Mouse (Mus musculus) megakaryocyte, embryonic 14.5 days (primary cell): ENCODE measurements around the gene Bmi1. TPM values are rescaled to one million over a fixed set of nuclear protein-coding genes. Genes with fewer than 3 reads are reported as not detected.

Source experiments
- H3K27me3 ChIP-seq: replicated peaks from 2 replicates; pipeline ENCODE3; 2012; ENCODE audit warnings: inconsistent platforms
- H3K36me3 ChIP-seq: replicated peaks from 2 replicates; pipeline ENCODE3; 2012; ENCODE audit warnings: low read length, inconsistent platforms, mixed read lengths
- H3K4me1 ChIP-seq: 2 replicates; pipeline ENCODE4 v1.6.1; 2012; ENCODE audit warnings: inconsistent platforms
- H3K4me3 ChIP-seq: replicated peaks from 2 replicates; pipeline ENCODE3; 2012; ENCODE audit warnings: moderate library complexity, mild to moderate bottlenecking, inconsistent platforms
- H3K9me3 ChIP-seq: 2 replicates; pipeline ENCODE4 v1.6.1; 2012; ENCODE audit warnings: inconsistent platforms
- FLI1 ChIP-seq: IDR thresholded peaks from 2 replicates; pipeline ENCODE4 v1.6.1; 2012; ENCODE audit warnings: low read length, inconsistent platforms, mixed read lengths
- GATA1 ChIP-seq: IDR thresholded peaks from 3 replicates; pipeline ENCODE4 v1.6.1; 2012; ENCODE audit warnings: mixed read lengths, low read length, inconsistent platforms, borderline replicate concordance
- polyA plus RNA-seq: library from polyadenylated mRNA; stranded (reverse); fragments of >175 nt; gene quantifications from 2 replicates; pipeline ENCODE4 v1.2.3, GENCODE M21; 2012; ENCODE audit warnings: low replicate concordance; ENCODE audit not compliant: insufficient read depth

Gene Bmi1
- 2.7 and 5.1 TPM in 2 replicates for polyA plus RNA-seq

DNA sequence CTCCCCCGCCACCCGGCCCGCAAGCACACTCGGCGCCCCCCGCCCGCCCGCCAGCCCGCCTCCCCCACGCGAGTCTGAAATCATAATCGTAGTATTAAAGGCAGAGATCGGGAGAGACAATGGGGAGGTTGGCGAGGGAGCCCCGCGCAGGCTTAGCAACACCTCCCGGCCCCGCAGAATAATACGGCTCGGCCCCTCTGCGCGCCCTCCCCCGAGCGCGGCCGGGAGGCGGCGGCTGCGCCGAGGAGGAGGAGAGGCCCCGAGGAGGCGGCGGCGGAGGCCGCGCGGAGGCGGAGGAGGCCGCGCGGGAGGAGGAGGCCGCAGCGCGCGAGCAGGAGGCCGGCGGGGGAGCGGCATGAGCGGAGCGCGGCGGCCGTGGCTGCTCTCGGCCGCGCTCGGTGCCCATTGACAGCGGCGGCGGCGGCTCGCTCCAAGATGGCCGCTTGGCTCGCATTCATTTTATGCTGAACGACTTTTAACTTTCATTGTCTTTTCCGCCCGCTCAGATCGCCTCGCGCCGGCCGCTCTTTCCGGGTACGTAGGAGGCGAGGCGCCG is at the start of gene Bmi1:
Gene Bmi1, plus strand, starts transcription at position 83 of the 556 bp plus-strand sequence.
- Histone ChIP-seq H3K4me1 (peaks cover 32% of the 10 kb centered on the region), H3K9me3 (no peaks in the 10 kb centered on the region), H3K4me3 (peak within 1 kb of the TSS; percentile 94), H3K27me3 (peaks cover 31% of the 10 kb centered on the region), H3K36me3 (peaks cover 20% of the 10 kb centered on the region)
- TF ChIP-seq GATA1 (no peak), FLI1 (no peak)

DNA sequence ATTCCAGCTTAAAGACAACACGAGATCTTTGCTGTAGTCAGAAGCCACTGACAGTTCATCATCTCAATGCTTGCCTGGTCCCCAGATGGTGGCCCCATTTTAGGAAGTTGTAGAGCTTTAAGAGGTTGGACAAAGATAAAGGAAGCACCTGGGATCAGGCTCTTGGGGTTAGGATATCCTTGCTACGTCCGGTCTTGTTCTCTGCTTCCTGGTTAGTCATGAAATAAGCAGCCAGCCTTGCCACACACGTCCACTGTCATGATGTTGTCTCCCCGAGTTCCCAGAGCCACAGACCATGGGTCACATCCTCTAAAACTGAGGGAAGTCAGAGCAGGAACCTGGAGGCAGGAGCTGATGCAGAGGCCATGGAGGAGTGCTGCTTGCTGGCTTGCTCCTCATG is 46.3 kb upstream of the Bmi1 start:
- Histone ChIP-seq H3K9me3 (no peaks in the 10 kb centered on the region; the same call in 1 of the 2 replicates), H3K36me3 (no peaks in the 10 kb centered on the region), H3K4me3 (no peak overlapping the region), H3K27me3 (peaks cover 4% of the 10 kb centered on the region), H3K4me1 (no peaks in the 10 kb centered on the region)
- TF ChIP-seq GATA1 (no peak), FLI1 (no peak)

DNA sequence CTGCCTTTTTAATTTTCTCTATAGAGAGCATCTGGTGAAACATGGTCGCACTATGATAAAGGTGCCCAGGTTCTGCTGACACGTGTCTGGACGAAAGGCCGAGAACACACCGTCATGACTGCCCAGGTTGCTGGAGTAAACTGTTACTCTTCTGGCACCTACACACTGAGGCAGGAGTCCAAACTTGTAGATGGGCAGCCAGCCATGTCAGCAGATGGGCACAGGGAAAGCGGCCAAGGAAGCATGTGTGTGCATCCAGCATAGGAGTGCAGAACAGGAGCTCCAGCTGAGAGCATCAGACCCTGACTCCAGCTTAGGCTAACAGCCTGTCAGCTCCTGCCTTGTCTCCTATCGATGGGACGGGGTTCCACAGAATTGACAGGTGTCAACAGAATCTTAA is 41.8 kb upstream of the Bmi1 start:
- no peak for TF ChIP-seq FLI1
- no peak for TF ChIP-seq GATA1
- Histone ChIP-seq H3K36me3 (no peaks in the 10 kb centered on the region), H3K4me1 (no peaks in the 10 kb centered on the region), H3K9me3 (peaks cover 14% of the 10 kb centered on the region), H3K4me3 (no peak overlapping the region), H3K27me3 (peaks cover 6% of the 10 kb centered on the region)

DNA sequence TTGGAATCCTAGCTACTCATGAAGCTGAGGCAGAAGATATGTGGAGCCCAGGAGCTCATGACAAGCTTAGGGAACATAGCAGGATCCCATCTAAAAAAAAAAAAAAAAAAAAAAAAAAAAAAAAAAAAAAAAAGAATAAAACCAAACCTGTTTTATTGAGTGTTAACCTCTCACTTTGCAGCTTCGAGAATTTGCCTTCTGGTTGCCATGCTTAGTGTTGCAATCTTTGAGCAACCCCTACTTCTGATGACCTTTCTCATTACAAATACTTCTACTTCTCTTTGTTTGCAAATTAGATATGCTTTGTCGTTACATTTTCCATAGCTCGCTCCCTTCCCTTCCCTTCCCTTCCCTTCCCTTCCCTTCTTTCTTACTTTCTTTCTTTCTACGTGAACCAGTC is 28.3 kb upstream of the Bmi1 start:
- H3K36me3 ChIP-seq = no peaks in the 10 kb centered on the region
- no peaks in the 10 kb centered on the region for H3K4me1 ChIP-seq
- H3K9me3 ChIP-seq = peaks cover 16% of the 10 kb centered on the region
- H3K27me3 ChIP-seq = no peaks in the 10 kb centered on the region
- H3K4me3 ChIP-seq = no peak overlapping the region
- no peak for TF ChIP-seq FLI1
- no peak for TF ChIP-seq GATA1

DNA sequence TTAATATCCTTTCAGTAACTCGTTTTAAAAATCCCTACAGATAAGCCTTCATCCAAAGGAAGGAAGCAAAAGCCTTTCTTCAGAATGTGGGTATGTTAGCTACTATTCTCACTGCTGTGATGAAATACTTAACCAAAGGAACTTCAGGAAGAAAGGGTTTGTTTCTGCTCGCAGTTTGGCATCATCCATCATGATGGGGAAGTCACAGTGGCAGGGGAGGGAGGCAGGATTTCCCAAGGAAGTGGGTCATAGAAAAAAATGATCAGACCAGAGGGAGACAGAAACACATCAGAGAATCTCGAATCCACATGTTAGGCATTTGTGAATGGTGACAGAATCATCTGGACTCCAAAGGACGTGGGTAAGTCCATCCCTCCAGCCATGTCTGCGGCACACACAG is 22.0 kb upstream of the Bmi1 start:
- Histone ChIP-seq H3K4me3 (no peak overlapping the region), H3K9me3 (no peaks in the 10 kb centered on the region), H3K27me3 (peaks cover 4% of the 10 kb centered on the region), H3K4me1 (peaks cover 5% of the 10 kb centered on the region; the same call in 1 of the 2 replicates), H3K36me3 (no peaks in the 10 kb centered on the region)
- TF ChIP-seq FLI1 (no peak), GATA1 (no peak)

DNA sequence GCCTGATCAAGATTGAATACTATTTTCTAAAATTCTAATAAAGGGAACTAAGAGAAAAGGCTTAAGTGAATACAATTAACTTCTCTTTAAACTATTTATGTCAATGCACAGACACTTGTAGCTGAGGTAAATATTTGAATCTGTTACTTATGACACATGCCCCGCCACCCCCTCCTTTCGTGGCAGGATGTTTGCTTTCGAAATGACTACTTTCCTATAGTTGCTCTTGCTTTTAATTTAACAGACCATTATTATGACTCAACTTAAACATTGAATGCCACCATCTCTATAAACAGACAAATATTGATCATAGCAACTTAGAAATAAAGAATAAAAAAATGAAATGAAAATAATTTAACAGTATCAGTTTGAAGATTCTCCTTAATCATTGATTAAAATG is 12.8 kb upstream of the Bmi1 start:
- Histone ChIP-seq H3K27me3 (peaks cover 5% of the 10 kb centered on the region), H3K4me3 (no peak overlapping the region), H3K9me3 (no peaks in the 10 kb centered on the region), H3K4me1 (no peaks in the 10 kb centered on the region), H3K36me3 (no peaks in the 10 kb centered on the region)
- TF ChIP-seq FLI1 = no peak
- no peak for TF ChIP-seq GATA1

DNA sequence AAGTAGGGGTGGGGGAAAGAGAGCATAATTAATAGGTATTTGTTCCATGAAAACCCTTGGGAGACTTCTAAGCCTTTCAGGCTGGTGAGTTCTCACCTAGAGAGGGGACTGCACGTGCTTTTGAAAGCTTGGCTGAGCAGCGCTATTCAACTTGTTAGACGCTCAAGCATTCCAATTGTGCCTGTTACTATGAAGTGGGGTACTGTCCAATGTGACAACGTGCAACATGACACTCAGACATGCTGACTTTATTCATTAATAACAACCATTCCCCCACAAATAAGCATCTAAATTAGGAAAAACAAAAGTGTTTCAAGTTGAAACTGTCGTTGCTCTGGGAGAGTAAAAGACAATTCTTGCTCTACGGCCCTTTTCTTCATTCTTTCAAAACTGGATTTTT is 5.8 kb upstream of the Bmi1 start:
- Histone ChIP-seq H3K4me3 (no peak overlapping the region), H3K27me3 (peaks cover 3% of the 10 kb centered on the region), H3K9me3 (no peaks in the 10 kb centered on the region), H3K36me3 (peaks cover 13% of the 10 kb centered on the region), H3K4me1 (peaks cover 13% of the 10 kb centered on the region; the same call in 1 of the 2 replicates)
- TF ChIP-seq FLI1 = no peak
- no peak for TF ChIP-seq GATA1

DNA sequence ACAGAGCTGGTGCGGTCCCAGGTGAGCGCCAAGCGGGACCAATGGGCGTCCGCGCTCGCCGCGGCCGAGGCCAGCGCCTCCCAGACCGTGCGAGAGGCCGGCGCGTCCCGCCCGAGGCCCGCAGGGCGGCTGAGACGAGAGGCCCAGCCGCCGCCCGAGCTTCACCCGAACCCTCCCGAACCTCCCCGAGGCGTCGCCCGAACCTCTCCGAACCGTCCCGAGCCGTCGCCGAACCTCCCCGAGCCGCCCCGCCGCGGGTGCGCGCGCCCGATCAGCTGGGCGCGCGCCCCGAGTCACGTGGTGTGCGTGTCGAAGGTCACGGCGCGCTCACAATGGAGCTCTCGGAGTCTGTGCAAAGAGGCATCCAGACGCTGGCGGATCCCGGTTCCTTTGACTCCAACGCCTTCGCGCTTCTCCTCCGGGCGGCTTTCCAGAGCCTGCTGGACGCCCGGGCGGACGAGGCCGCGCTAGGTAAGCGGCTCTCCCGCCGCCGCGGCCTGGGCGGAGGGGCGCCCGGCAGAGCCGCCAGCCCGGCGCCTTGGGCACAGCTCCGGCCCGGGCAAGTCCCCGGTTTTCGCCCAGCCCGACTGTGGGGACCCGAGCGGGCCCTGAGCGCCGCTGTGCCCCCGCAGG is 4.6 kb upstream of the Bmi1 start, which contains the start of gene Commd3:
Gene Commd3, plus strand, starts transcription at position 252 of the 633 bp plus-strand sequence.
- H3K4me1 ChIP-seq = peaks cover 15% of the 10 kb centered on the region; the same call in 1 of the 2 replicates
- peaks cover 13% of the 10 kb centered on the region for H3K36me3 ChIP-seq
- H3K4me3 ChIP-seq = peak within 1 kb of the TSS; percentile 96
- H3K9me3 ChIP-seq = no peaks in the 10 kb centered on the region
- peaks cover 3% of the 10 kb centered on the region for H3K27me3 ChIP-seq
- no peak for TF ChIP-seq GATA1
- TF ChIP-seq FLI1 = no peak

DNA sequence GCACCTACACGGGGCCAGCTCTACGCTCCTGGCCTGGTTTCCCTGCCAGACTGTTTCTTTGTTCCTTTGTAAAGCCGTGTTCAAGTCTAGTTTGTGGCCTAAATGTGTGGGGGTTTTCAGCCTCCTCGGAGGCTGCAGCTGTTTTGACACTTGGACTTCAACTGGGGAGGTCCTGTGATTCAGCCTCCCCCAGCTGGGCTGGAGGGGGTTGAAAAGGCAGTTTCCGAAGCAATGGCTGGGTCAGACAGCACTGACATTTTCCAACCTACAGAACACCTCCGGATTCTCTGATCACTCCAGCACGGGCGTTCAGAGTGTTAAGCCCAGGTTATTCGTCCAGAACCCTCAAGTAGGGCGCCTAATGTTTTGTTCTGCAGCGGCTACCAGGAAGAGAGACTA is 4.1 kb upstream of the Bmi1 start:
- Histone ChIP-seq H3K27me3 (peaks cover 6% of the 10 kb centered on the region), H3K36me3 (peaks cover 13% of the 10 kb centered on the region), H3K4me1 (peaks cover 15% of the 10 kb centered on the region; the same call in 1 of the 2 replicates), H3K4me3 (peak overlapping the region; percentile 96), H3K9me3 (no peaks in the 10 kb centered on the region)
- TF ChIP-seq GATA1 (no peak), FLI1 (no peak)

DNA sequence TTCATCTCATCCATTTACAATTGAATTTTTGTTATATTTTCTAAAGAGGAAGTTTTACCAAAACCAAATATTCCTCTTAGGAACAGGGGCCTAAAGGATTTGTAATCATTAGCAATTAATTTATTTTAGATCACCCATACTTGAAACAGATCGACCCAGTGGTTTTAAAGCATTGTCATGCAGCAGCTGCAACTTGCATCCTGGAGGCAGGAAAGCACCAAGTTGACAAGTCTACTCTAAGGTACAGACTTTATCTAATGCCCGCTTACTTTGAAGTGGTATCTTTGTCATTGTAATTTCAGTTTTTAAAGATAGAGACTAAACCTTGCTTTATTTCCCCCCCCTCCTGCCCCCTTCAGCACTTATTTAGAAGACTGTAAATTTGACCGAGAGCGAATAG is 3.1 kb upstream of the Bmi1 start:
- TF ChIP-seq GATA1 (no peak), FLI1 (no peak)
- Histone ChIP-seq H3K27me3 (peaks cover 14% of the 10 kb centered on the region), H3K4me1 (peaks cover 21% of the 10 kb centered on the region), H3K9me3 (no peaks in the 10 kb centered on the region), H3K4me3 (peak overlapping the region; percentile 96), H3K36me3 (peaks cover 13% of the 10 kb centered on the region)
